Mouse (Mus musculus): ENCODE measurements around the gene Pabpn1. TPM values are rescaled to one million over a fixed set of nuclear protein-coding genes. Genes with fewer than 3 reads are reported as not detected.
A peak's percentile ranks its signal among the peaks of the same experiment; 100 is the strongest.

Pabpn1 gene
- polyA plus RNA-seq, 1 experiment from 2014 or later: 110 TPM

DNA sequence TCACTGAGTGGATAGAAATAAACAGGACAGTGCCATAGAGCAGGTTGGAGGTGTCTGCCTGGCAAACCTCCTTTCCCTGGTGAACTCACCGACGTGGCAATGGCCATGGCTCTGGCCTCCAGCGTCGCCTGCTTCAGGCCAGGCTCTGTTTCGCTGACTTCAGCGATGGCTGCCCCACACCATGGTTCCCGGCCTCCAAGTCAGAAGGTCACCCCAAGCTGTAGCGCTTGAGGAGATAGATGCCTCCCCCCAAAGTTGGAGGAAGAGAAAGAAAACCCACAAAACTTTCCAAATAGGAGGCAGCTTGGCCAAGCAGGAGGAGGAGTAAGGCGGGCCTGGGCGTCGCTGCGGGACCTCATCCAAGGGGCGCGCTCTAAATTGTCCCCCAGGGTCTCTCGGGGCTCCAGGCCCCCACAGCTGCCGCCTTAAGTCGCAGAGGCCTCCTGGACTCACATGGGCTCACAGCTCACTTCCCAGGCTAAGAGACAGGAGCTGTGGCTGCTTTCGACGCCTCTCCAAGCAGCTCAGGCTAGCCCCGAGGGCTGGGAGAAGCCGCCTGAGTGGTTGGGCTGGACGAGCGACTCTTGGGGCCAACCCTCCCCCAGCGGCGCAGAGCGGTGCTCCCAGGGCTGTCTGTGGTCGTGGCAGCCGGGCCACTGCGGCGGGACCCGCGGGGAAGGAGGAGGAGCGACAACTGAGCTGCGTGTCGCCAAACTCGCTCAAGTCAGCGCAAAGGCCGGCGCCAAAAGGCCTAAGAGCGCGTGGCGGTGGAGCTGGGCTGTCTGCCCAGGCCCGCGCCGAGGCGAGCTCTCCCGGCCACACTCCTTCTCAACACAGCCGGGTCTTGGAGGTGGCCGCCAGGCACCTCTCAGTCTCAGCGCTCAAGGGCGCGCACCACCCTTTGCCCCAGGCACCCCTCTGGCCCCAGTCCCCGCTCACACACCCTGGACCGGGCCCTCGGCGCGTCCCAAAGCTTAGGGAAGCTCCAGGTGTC, 33.3 kb downstream of the Pabpn1 start, which contains the start of gene Efs:
TSS of gene Efs (minus strand) at position 778 of the 994 bp plus-strand sequence.
- Histone ChIP-seq H3K27me3 (replicated peaks; ENCODE audit: control insufficient read depth, insufficient read depth, low read length) (no peaks in the 10 kb centered on the region), H3K9ac (ENCODE audit: low read depth, low read length) (peak within 1 kb of the TSS; percentile 88)

DNA sequence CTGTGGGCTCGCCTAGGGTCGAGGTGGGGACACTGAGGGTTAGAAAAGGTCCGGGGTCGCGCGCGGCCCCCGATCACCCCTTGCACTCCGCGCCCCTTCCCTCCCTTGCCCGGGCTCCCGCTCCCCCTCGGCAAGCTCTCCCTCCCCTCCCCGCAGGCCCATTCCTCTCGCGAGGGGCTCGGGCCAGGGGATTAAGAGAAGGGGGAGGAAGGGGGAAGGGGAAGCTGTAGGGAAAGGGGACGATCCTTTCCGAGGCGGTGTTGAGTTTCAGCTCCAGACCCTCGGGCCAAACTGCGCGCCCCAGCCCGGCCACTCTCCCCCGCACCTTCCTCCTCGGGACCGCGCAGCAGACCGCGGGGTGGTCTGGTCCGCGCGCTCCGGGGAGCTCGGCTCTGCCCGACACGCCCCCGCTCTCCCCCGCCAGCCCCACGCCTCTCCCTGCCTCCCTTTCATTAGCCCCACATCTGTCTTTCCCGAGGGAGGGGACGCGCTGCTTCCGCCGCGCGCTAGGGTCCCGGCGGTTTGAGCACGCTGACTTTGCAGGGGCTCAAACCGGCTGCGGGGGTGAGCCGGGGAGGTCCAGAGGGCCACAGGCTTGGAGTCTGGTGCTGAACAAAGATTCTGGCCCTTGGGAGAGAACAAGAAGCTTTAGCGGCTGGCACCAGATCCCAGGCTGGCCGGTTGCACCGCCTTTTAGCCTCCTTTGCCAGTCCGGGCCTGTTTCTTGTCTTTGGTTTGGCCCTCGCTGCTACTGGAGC, 34.3 kb downstream of the Pabpn1 start:
- peak overlapping the region; percentile 99 for H3K27ac ChIP-seq (replicated peaks; ENCODE audit: low read depth, low read length)
- peak; percentile 75 for ATAC-seq (ENCODE audit: low read depth)
- DNase-seq (ENCODE audit: low spot score): peak; percentile 94
- peak overlapping the region; percentile 88 for H3K9ac ChIP-seq (ENCODE audit: low read depth, low read length)
- H3K27me3 ChIP-seq (replicated peaks; ENCODE audit: control insufficient read depth, insufficient read depth, low read length): no peaks in the 10 kb centered on the region
- peaks cover 16% of the 10 kb centered on the region for H3K36me3 ChIP-seq (ENCODE audit: control insufficient read depth, insufficient read depth, low read length)
- peak overlapping the region; percentile 69 for H3K4me2 ChIP-seq (ENCODE audit: low read depth, low read length)
- WGBS: under 1% methylated on average over 26 of the region's 58 CpGs
- peaks cover 30% of the 10 kb centered on the region for H3K4me1 ChIP-seq (ENCODE audit: control insufficient read depth, insufficient read depth, low read length)
- H3K4me3 ChIP-seq (ENCODE audit: low read depth, low read length): peak overlapping the region; percentile 50
- peaks cover 8% of the 10 kb centered on the region for H3K9me3 ChIP-seq (ENCODE audit: control insufficient read depth, low read length)

More for the DNA sequence above, 33.3 kb downstream of the Pabpn1 start, which contains the start of gene Efs:
- H3K4me2 ChIP-seq (ENCODE audit: low read depth, low read length): peak within 1 kb of the TSS; percentile 69
- H3K27ac ChIP-seq (replicated peaks; ENCODE audit: low read depth, low read length): peak within 1 kb of the TSS; percentile 99
- WGBS: 2% methylated on average over 39 of the region's 57 CpGs
- ATAC-seq (ENCODE audit: low read depth) (peak; percentile 64), DNase-seq (ENCODE audit: low spot score) (peak; percentile 88)
- peaks cover 30% of the 10 kb centered on the region for H3K4me1 ChIP-seq (ENCODE audit: control insufficient read depth, insufficient read depth, low read length)
- peak within 1 kb of the TSS; percentile 50 for H3K4me3 ChIP-seq (ENCODE audit: low read depth, low read length)
- peaks cover 17% of the 10 kb centered on the region for H3K9me3 ChIP-seq (ENCODE audit: control insufficient read depth, low read length)
- peaks cover 26% of the 10 kb centered on the region for H3K36me3 ChIP-seq (ENCODE audit: control insufficient read depth, insufficient read depth, low read length)

DNA sequence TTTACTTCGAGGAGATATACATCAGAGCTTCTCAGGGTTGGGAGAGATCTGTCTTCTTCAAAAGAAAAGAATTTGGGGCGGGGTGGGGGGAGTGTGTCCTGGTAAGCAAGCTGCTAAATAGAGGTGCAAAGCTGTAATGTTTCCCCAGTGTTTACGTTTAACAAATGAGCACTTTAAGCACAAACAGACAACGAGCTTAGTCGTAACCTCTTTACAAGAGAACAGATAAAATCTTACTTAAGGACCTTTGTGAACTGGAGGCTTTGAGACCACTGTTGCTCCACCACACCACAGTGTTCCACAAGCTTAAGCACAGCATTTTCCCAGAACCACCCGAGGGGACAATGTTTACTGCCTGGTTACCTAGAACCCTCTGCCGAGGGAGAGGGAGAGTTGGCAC, 35.0 kb downstream of the Pabpn1 start:
- Histone ChIP-seq H3K36me3 (ENCODE audit: control insufficient read depth, insufficient read depth, low read length) (peaks cover 9% of the 10 kb centered on the region), H3K27ac (replicated peaks; ENCODE audit: low read depth, low read length) (peak overlapping the region; percentile 99), H3K9ac (ENCODE audit: low read depth, low read length) (peak overlapping the region; percentile 88), H3K4me3 (ENCODE audit: low read depth, low read length) (peak overlapping the region; percentile 50), H3K9me3 (ENCODE audit: control insufficient read depth, low read length) (0 out of 2 replicates have a peak, but pooled peaks cover under 1% of the 10 kb centered on the region), H3K27me3 (replicated peaks; ENCODE audit: control insufficient read depth, insufficient read depth, low read length) (no peaks in the 10 kb centered on the region), H3K4me1 (ENCODE audit: control insufficient read depth, insufficient read depth, low read length) (peaks cover 30% of the 10 kb centered on the region), H3K4me2 (ENCODE audit: low read depth, low read length) (peak overlapping the region; percentile 69)
- WGBS: 12% methylated on average over 7 of the region's 7 CpGs
- no peak for ATAC-seq (ENCODE audit: low read depth)
- DNase-seq (ENCODE audit: low spot score): no peak

DNA sequence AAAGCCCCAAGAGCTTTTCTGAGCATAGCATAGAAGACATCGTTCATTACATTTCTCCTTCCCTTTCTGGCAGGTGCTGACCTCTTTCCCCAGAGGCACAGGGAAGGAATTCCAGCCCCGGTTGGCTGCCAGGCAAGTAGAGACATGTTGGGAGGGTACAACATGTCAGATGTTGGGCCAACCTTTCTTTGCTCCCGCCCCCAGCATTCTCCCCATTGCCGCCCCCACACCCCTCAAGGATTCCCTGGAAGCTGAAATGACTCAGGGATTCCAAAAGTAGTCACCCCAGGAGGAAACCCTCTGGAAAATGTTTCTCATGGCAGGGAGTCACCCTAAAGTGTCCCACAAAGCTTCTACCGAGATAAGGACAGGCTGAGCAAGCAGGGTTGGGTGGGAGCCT, 37.5 kb downstream of the Pabpn1 start:
- ATAC-seq (ENCODE audit: low read depth): no peak
- no peak overlapping the region for H3K4me3 ChIP-seq (ENCODE audit: low read depth, low read length)
- no peaks in the 10 kb centered on the region for H3K36me3 ChIP-seq (ENCODE audit: control insufficient read depth, insufficient read depth, low read length)
- H3K9me3 ChIP-seq (ENCODE audit: control insufficient read depth, low read length): no peaks in the 10 kb centered on the region
- H3K27ac ChIP-seq (replicated peaks; ENCODE audit: low read depth, low read length): no peak overlapping the region
- H3K27me3 ChIP-seq (replicated peaks; ENCODE audit: control insufficient read depth, insufficient read depth, low read length): no peaks in the 10 kb centered on the region
- H3K9ac ChIP-seq (ENCODE audit: low read depth, low read length): no peak overlapping the region
- 52% methylated on average over 5 of the region's 5 CpGs for WGBS
- H3K4me1 ChIP-seq (ENCODE audit: control insufficient read depth, insufficient read depth, low read length): peaks cover 27% of the 10 kb centered on the region
- no peak overlapping the region for H3K4me2 ChIP-seq (ENCODE audit: low read depth, low read length)
- DNase-seq (ENCODE audit: low spot score): peak; percentile 22

DNA sequence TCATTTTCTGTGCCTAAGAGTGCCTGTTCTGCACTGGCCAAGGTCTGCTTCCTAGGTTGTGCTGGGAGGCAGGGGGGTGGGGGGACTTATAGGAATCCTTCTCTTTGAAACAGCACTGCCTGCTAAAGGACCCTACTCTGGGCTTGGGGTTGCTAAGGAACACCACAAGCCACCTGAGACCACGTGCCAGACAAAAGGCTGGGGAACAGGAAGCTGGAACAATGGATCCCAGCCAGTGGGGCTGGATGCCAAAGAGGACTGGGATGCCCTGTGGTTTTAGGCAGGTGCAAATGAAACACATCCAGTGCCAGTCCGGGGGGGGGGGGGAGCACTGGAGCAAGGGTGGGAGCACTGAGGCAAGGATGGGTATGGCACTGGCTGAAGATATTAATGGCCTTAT, 38.1 kb downstream of the Pabpn1 start:
- Histone ChIP-seq H3K36me3 (ENCODE audit: control insufficient read depth, insufficient read depth, low read length) (no peaks in the 10 kb centered on the region), H3K9me3 (ENCODE audit: control insufficient read depth, low read length) (no peaks in the 10 kb centered on the region), H3K9ac (ENCODE audit: low read depth, low read length) (no peak overlapping the region), H3K27ac (replicated peaks; ENCODE audit: low read depth, low read length) (no peak overlapping the region), H3K4me1 (ENCODE audit: control insufficient read depth, insufficient read depth, low read length) (peaks cover 27% of the 10 kb centered on the region), H3K4me2 (ENCODE audit: low read depth, low read length) (no peak overlapping the region), H3K27me3 (replicated peaks; ENCODE audit: control insufficient read depth, insufficient read depth, low read length) (no peaks in the 10 kb centered on the region), H3K4me3 (ENCODE audit: low read depth, low read length) (no peak overlapping the region)
- ATAC-seq (ENCODE audit: low read depth): no peak
- peak; percentile 69 for DNase-seq (ENCODE audit: low spot score)
- 20% methylated on average over 2 of the region's 2 CpGs for WGBS

DNA sequence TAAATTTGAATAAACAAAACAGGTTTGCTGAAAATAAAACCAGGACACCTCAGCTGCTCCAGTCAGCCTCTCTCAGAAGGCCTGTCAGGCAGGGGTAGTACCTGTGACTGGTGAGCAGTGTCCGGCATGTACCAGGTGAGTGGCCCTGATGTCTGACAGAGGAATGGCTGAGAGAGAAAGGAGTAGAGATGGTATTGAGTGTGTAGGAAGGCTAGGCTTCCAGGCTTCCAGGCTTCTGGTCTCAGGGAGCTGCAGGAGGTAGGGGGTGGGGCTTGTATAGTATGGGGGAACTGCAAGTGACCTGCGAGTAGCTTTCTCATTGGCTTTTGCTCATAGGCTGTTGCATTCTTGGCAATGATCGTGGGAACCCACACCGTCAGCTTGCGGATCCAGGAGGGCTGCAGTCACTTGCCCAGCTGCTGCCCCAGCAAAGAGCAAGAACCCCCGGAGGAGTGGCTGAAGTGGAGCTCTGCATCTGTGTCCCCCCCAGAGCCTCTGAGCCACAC, 40.4 kb downstream of the Pabpn1 start, which contains the start of gene Il25:
TSS of gene Il25 (plus strand) at position 51 of the 506 bp plus-strand sequence.
- Histone ChIP-seq H3K27me3 (replicated peaks; ENCODE audit: control insufficient read depth, insufficient read depth, low read length) (no peaks in the 10 kb centered on the region), H3K4me2 (ENCODE audit: low read depth, low read length) (no peak within 1 kb of the TSS), H3K9ac (ENCODE audit: low read depth, low read length) (no peak within 1 kb of the TSS; the same call in 1 of the 2 replicates), H3K4me1 (ENCODE audit: control insufficient read depth, insufficient read depth, low read length) (peaks cover 22% of the 10 kb centered on the region), H3K36me3 (ENCODE audit: control insufficient read depth, insufficient read depth, low read length) (no peaks in the 10 kb centered on the region), H3K4me3 (ENCODE audit: low read depth, low read length) (no peak within 1 kb of the TSS), H3K9me3 (ENCODE audit: control insufficient read depth, low read length) (no peaks in the 10 kb centered on the region), H3K27ac (replicated peaks; ENCODE audit: low read depth, low read length) (no peak within 1 kb of the TSS)
- ATAC-seq (ENCODE audit: low read depth) (peak; percentile 47), DNase-seq (ENCODE audit: low spot score) (peak; percentile 86)
- WGBS: 21% methylated on average over 5 of the region's 6 CpGs

DNA sequence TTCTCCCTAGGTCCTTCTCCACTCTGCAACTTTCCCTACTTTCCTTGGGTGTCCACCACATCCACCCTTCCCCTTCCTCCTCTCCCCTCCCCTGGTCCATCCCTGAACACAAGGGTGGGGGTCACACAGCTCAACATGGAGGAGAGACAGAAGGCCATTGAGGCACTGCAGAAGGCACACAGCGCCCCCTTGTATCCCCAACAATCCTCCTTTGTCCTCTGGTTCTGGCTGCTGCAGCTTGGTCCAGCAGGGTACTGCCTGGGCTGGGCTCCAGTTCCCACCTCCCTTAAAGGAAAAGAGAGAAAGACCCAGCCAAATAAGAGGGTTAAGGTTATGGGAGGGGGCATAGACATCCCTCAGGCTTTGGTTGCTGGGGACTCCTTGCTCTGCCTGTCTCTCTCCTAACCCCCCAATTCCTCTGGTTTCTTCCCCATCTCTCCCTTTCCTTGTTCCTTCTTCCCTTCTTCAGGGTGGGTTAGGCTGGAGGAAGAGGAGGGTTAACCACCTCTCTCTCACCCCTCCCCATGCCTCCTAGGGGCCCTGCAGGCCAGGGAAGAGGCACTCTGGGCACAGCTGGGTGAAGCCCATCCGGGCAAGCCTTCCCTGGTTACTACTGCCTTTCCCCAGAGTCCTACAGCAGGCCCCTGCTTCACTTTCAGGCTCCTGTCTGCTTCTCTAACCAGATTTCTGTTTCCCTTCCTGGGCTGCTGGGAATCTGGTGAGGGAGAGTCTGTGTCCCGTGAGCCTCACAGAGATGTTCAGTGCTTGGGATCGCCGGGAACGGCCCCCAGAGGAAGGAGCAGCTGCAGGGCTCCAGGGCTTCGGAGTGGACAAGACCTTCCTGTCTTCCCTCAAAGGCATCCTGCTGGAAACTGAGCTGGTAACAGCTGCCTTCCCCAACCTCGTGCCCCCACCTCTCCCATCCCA, 43.9 kb downstream of the Pabpn1 start, which contains the start of gene Cmtm5:
TSS of gene Cmtm5 (plus strand) at position 358 of the 927 bp plus-strand sequence.
- WGBS: 11% methylated on average over 8 of the region's 8 CpGs
- peak within 1 kb of the TSS; percentile 25 for H3K4me2 ChIP-seq (ENCODE audit: low read depth, low read length)
- H3K27ac ChIP-seq (replicated peaks; ENCODE audit: low read depth, low read length): peak within 1 kb of the TSS; percentile 82
- H3K27me3 ChIP-seq (replicated peaks; ENCODE audit: control insufficient read depth, insufficient read depth, low read length): no peaks in the 10 kb centered on the region
- peak within 1 kb of the TSS; percentile 39; the same call in 1 of the 2 replicates for H3K9ac ChIP-seq (ENCODE audit: low read depth, low read length)
- no peak within 1 kb of the TSS for H3K4me3 ChIP-seq (ENCODE audit: low read depth, low read length)
- ATAC-seq (ENCODE audit: low read depth): peak; percentile 44
- H3K36me3 ChIP-seq (ENCODE audit: control insufficient read depth, insufficient read depth, low read length): no peaks in the 10 kb centered on the region
- DNase-seq (ENCODE audit: low spot score): peak; percentile 75
- no peaks in the 10 kb centered on the region for H3K9me3 ChIP-seq (ENCODE audit: control insufficient read depth, low read length)
- H3K4me1 ChIP-seq (ENCODE audit: control insufficient read depth, insufficient read depth, low read length): peaks cover 9% of the 10 kb centered on the region

Data from embryonic facial prominence, embryonic 14.5 days (tissue).